ENCODE assay signal across 29 mouse cellular contexts in the genomic region with DNA sequence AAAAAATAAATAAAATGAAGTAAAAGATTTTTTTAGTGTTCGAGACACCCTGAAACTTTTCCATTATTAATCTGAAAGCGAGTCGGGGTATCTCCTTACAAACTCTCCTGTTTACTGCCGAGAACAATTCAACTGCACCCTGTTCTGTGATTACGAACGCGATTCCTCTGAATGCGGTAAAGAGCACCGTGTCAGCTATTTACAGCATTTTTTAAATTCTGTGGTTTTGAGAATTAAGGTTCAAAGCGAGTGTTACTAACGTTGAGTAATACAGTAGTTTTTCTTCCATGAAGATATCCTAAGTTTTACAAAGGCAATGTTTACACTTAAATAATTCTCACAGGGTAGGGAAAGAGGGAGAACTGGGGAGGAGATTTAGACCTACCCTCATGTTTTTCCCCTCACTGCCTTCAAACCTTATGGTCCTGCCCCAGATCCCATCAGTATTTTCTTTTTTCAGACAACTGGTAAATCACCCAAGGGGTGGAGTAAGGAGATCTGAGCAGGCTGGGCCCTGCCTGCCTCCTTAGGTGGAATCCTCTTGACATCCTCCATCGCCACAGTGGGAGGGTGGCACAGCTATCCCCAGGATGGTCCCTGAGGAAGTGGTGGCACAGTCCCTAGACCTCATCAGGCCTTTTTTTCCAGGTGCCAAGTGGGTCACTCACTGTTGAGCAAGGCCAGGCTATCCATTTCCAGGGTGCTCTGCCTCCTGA.
DNase-seq lines count a peak whose midpoint lies in the region; ATAC-seq and TF ChIP-seq lines count a peak whose summit lies in the region.
"Had no signal": no experiment of that assay in that cellular context is flagged by ENCODE, and none has a peak within 500 bp of the region (broad histone marks: within the 10 kb centered on the region; RNA-seq: fewer than 3 reads in every experiment).

No protein-coding gene starts in this region.

- ATAC-seq in forebrain, embryonic 13.5 days, result no peak
- ATAC-seq in forebrain, embryonic 11.5 days (replicated peaks; ENCODE audit: low FRiP score), result no peak
- ATAC-seq in kidney, embryonic 16.5 days (ENCODE audit: low FRiP score, low TSS enrichment), result 0 out of 2 replicates have a peak, but pooled peaks have one; percentile 44
- ATAC-seq in Patski, result peak; percentile 83
- ATAC-seq in embryonic facial prominence, embryonic 14.5 days (ENCODE audit: low read depth), result peak; percentile 24; the same call in 1 of the 2 replicates
- no peak for ATAC-seq in cerebellum, adult (ENCODE audit: insufficient number of reproducible peaks, low FRiP score, low TSS enrichment)
- ATAC-seq: intestine, embryonic 16.5 days; liver, embryonic 12.5 days; liver, postnatal 0 days had no signal

- H3K36me3 ChIP-seq in forebrain, embryonic 13.5 days (ENCODE audit: poor library complexity, severe bottlenecking), result no peaks in the 10 kb centered on the region
- H3K36me3 ChIP-seq in forebrain, embryonic 11.5 days (ENCODE audit: control insufficient read depth, insufficient read depth, low read length), result no peaks in the 10 kb centered on the region
- no peaks in the 10 kb centered on the region for H3K36me3 ChIP-seq in kidney, embryonic 16.5 days (ENCODE audit: insufficient read depth, low read length)
- no peaks in the 10 kb centered on the region for H3K36me3 ChIP-seq in embryonic facial prominence, embryonic 14.5 days (ENCODE audit: control insufficient read depth, insufficient read depth, low read length)
- H3K36me3 ChIP-seq: forebrain, embryonic 10.5 days; heart, embryonic 10.5 days; heart, embryonic 15.5 days; hindbrain, embryonic 12.5 days; liver, embryonic 12.5 days; neural tube, embryonic 13.5 days had no signal

- H3K4me1 ChIP-seq in forebrain, embryonic 13.5 days, result peaks cover 13% of the 10 kb centered on the region
- no peaks in the 10 kb centered on the region; the same call in 1 of the 2 replicates for H3K4me1 ChIP-seq in forebrain, embryonic 11.5 days (replicated peaks; ENCODE audit: control insufficient read depth, insufficient read depth, low read length)
- peaks cover 11% of the 10 kb centered on the region for H3K4me1 ChIP-seq in kidney, embryonic 16.5 days (ENCODE audit: insufficient read depth, low read length)
- no peaks in the 10 kb centered on the region for H3K4me1 ChIP-seq in embryonic facial prominence, embryonic 14.5 days (ENCODE audit: control insufficient read depth, insufficient read depth, low read length)
- H3K4me1 ChIP-seq: heart, embryonic 10.5 days had no signal

- H3K9ac ChIP-seq in forebrain, embryonic 13.5 days, result no peak overlapping the region
- no peak overlapping the region for H3K9ac ChIP-seq in forebrain, embryonic 11.5 days (ENCODE audit: low read length)
- H3K9ac ChIP-seq in kidney, embryonic 16.5 days (replicated peaks; ENCODE audit: low read length), result no peak overlapping the region
- no peak overlapping the region for H3K9ac ChIP-seq in embryonic facial prominence, embryonic 14.5 days (ENCODE audit: low read depth, low read length)
- H3K9ac ChIP-seq: heart, embryonic 15.5 days; hindbrain, embryonic 12.5 days; liver, embryonic 12.5 days; liver, postnatal 0 days; neural tube, embryonic 13.5 days had no signal

- H3K9me3 ChIP-seq in forebrain, embryonic 13.5 days (replicated peaks), result no peaks in the 10 kb centered on the region
- no peaks in the 10 kb centered on the region for H3K9me3 ChIP-seq in forebrain, embryonic 11.5 days (ENCODE audit: control insufficient read depth, low read length)
- no peaks in the 10 kb centered on the region for H3K9me3 ChIP-seq in kidney, embryonic 16.5 days (ENCODE audit: low read length)
- H3K9me3 ChIP-seq in embryonic facial prominence, embryonic 14.5 days (ENCODE audit: control insufficient read depth, low read length), result no peaks in the 10 kb centered on the region
- H3K9me3 ChIP-seq: forebrain, embryonic 10.5 days; heart, embryonic 10.5 days; heart, embryonic 15.5 days; hindbrain, embryonic 12.5 days; liver, embryonic 12.5 days; neural tube, embryonic 13.5 days had no signal

- POLR2A ChIA-PET in Patski (lab: Charles Lee), result no interaction called here

- H3K27me3 ChIP-seq in forebrain, embryonic 13.5 days, result no peaks in the 10 kb centered on the region
- H3K27me3 ChIP-seq in forebrain, embryonic 11.5 days (ENCODE audit: control insufficient read depth, insufficient read depth, low read length), result no peaks in the 10 kb centered on the region
- no peaks in the 10 kb centered on the region for H3K27me3 ChIP-seq in kidney, embryonic 16.5 days (ENCODE audit: insufficient read depth, low read length)
- H3K27me3 ChIP-seq in Patski, result no peaks in the 10 kb centered on the region
- H3K27me3 ChIP-seq in embryonic facial prominence, embryonic 14.5 days (replicated peaks; ENCODE audit: control insufficient read depth, insufficient read depth, low read length), result no peaks in the 10 kb centered on the region
- H3K27me3 ChIP-seq: CH12.LX; heart, embryonic 15.5 days; hindbrain, embryonic 12.5 days; liver, embryonic 12.5 days; neural tube, embryonic 13.5 days had no signal

- in situ Hi-C loops in Patski (cut with MboI; ENCODE audit: low pct_unique_long_range_greater_than_20kb), result no loop called here

- no peak overlapping the region for H3K4me2 ChIP-seq in forebrain, embryonic 13.5 days
- no peak overlapping the region for H3K4me2 ChIP-seq in forebrain, embryonic 11.5 days (ENCODE audit: low read depth, low read length, severe bottlenecking)
- H3K4me2 ChIP-seq in kidney, embryonic 16.5 days (replicated peaks; ENCODE audit: low read depth, low read length), result no peak overlapping the region
- 0 out of 2 replicates have a peak overlapping the region, but pooled peaks have one; percentile 32 for H3K4me2 ChIP-seq in embryonic facial prominence, embryonic 14.5 days (ENCODE audit: low read depth, low read length)
- H3K4me2 ChIP-seq: heart, embryonic 15.5 days; hindbrain, embryonic 12.5 days; liver, embryonic 12.5 days; midbrain, embryonic 11.5 days; neural tube, embryonic 13.5 days had no signal

- CTCF ChIA-PET in Patski (lab: Charles Lee), result no interaction called here

- H3K4me3 ChIP-seq in forebrain, embryonic 13.5 days, result no peak overlapping the region
- H3K4me3 ChIP-seq in forebrain, embryonic 11.5 days (ENCODE audit: low read depth, low read length), result no peak overlapping the region
- no peak overlapping the region for H3K4me3 ChIP-seq in kidney, embryonic 16.5 days (ENCODE audit: low read length)
- H3K4me3 ChIP-seq in embryonic facial prominence, embryonic 14.5 days (ENCODE audit: low read depth, low read length), result no peak overlapping the region
- H3K4me3 ChIP-seq: forebrain, embryonic 10.5 days; heart, embryonic 10.5 days; heart, embryonic 15.5 days; hindbrain, embryonic 12.5 days; left cerebral cortex, adult 2 months; liver, embryonic 12.5 days; neural tube, embryonic 13.5 days had no signal

- no peak for TF ChIP-seq CTCF in Patski (IDR thresholded peaks at IDR 0.05)

- H3K27ac ChIP-seq in forebrain, embryonic 13.5 days, result peak overlapping the region; percentile 74; the same call in 1 of the 2 replicates
- no peak overlapping the region for H3K27ac ChIP-seq in forebrain, embryonic 11.5 days (ENCODE audit: low read depth, low read length)
- H3K27ac ChIP-seq in kidney, embryonic 16.5 days (ENCODE audit: low read length), result 0 out of 2 replicates have a peak overlapping the region, but pooled peaks have one; percentile 22
- H3K27ac ChIP-seq in embryonic facial prominence, embryonic 14.5 days (replicated peaks; ENCODE audit: low read depth, low read length), result 0 out of 2 replicates have a peak overlapping the region, but pooled peaks have one; percentile 15
- H3K27ac ChIP-seq: heart, embryonic 15.5 days; left cerebral cortex, adult 2 months; liver, embryonic 12.5 days; neural tube, embryonic 13.5 days had no signal

- WGBS in forebrain, embryonic 13.5 days, result 78% methylated on average over 12 of the region's 12 CpGs
- WGBS in forebrain, embryonic 11.5 days, result 86% methylated on average over 12 of the region's 12 CpGs
- 69% methylated on average over 12 of the region's 12 CpGs for WGBS in kidney, embryonic 16.5 days
- WGBS in embryonic facial prominence, embryonic 14.5 days, result 54% methylated on average over 12 of the region's 12 CpGs

- DNase-seq in forebrain, embryonic 11.5 days (ENCODE audit: low spot score), result no peak
- no peak for DNase-seq in kidney, postnatal 25 days
- DNase-seq in Patski (ENCODE audit: low read depth, low spot score), result no peak
- DNase-seq in embryonic facial prominence, embryonic 14.5 days (ENCODE audit: low spot score), result no peak
- no peak for DNase-seq in layer of hippocampus, postnatal 10 days (ENCODE audit: low spot score in 2 of 2)
- DNase-seq: adrenal gland, adult 8-10 months; cerebellum, adult 11-12 months; cerebellum, adult 9-11 months; embryo, embryonic 11 days; gastrocnemius, postnatal 25 days; heart, adult 11 months; kidney, adult 8-10 months; left cerebral cortex, postnatal 4 days; liver, postnatal 0 days; lung, postnatal 10 days; right cerebral cortex, postnatal 4 days had no signal

Comparison
In these comparisons a context has a peak if more than half of its experiments do, and no peak if none do; other contexts are left out.
1. ATAC-seq: peak in kidney, embryonic 16.5 days (single experiment), Patski (single experiment) and embryonic facial prominence, embryonic 14.5 days (single experiment); none in forebrain, embryonic 13.5 days (single experiment), forebrain, embryonic 11.5 days (single experiment) and cerebellum, adult (single experiment).